Mouse (Mus musculus): Measurements from ENCODE around the gene Serpinb7. TPM values are rescaled to one million over a fixed set of nuclear protein-coding genes. Genes with fewer than 3 reads are reported as not detected.

Serpinb7 gene
- polyA plus RNA-seq (2015; fragmentation: Nextera tagmentation; extraction: Ambion mirVana), result 0.85 and 0.90 TPM in 2 replicates

DNA sequence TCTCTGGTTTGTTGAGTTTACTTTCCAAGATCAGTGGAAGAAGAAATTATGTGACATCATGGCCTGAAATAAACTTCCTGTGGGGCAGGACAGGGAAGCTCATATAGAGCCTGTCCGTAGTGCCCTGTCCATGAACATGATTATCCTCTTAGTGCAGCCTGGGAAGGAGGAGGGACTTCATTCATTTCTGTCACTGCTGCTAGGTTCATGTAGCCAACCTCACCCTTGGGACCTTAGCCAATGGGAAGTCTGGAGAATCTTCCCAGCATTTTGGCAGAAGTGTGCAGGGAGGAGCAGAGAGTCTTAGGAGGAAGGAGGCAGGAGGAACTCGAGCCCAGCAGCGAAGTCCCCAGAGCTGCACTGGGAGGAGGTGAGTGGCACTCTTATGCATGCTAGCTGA lies at the start of gene Serpinb7:
Serpinb7 (plus strand) TSS at position 301 of the 400 bp plus-strand sequence.
- no peak for DNase-seq (ENCODE audit: low spot score)

DNA sequence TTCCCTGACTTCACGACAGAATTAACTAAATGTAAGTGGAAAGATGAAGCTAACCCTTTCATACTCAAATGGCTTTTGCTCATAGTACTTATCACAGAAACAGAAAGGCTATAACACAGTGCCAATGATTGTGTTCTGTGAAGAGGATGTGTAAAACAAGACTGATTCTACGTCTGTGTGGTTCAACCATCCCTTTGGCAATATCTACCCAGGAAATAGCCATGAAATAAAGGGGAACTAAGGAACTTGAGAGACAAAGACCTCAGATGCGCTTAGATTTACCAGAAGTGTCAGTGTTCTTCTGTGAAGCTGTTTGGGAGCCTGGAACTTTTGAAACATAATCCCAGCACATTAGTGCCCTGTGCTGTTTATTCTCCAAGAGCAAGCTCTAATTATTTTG lies 49.1 kb upstream of the Serpinb7 start:
- DNase-seq (ENCODE audit: low spot score), result no peak

DNA sequence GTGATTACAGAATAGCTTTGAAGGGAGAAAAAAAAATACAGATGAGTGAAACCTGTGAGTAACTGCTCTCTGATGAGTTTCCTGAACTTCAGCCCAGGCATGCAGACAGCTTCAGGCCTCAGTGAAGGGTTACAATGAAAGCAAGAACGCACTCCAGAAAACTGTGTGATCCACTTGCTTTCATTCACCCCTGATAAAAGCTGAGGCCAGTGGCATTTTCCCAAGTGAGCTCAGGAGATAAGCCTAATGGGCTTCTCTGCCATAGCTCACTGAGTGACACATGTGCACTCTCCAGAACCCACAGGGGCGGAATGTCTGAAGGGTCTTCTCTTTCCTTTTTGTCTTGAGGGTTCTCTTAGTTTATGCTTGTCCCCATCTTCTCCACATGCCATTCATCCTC lies 48.3 kb upstream of the Serpinb7 start:
- DNase-seq (ENCODE audit: low spot score), result no peak

DNA sequence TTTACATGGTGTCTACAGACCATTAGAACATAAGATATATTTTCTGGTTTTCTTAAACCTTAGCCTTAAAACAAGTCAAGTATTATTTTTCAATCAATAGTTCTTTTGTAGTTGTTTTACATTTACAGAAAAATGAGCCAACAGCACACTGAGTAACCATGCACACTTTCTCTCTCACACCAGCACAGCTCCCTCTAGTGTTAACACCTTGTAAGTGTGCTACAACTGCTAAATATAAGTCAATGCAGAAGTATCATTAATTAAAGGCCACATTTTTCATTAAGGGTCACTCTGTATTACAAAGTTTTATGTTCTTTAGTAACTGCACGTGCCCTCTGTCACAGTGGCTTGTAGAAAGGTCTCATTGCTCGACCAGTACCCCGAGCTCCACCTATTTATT lies 46.4 kb upstream of the Serpinb7 start:
- DNase-seq (ENCODE audit: low spot score), result no peak

DNA sequence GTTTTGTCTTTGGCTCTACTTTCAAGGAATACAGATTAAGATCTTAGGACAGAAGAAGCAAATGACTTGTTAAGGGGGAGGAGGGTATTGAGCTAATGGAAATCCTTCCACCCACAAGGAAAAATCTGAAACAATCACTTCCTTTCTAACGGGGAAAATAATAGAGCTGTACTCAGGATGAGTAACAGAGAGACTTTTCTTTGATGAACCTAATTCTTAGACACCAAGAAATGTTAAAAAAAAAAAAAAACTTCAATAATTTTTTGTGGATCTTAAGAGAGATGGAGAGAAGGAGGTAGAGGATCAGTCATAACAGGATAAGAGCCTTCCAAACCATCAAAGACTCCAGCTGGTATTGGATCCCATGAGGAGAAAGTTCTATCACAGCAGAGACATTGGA lies 38.6 kb upstream of the Serpinb7 start, which contains the start of gene Serpinb11:
Serpinb11 (plus strand) TSS at position 301 of the 400 bp plus-strand sequence.
- no peak for DNase-seq (ENCODE audit: low spot score)

DNA sequence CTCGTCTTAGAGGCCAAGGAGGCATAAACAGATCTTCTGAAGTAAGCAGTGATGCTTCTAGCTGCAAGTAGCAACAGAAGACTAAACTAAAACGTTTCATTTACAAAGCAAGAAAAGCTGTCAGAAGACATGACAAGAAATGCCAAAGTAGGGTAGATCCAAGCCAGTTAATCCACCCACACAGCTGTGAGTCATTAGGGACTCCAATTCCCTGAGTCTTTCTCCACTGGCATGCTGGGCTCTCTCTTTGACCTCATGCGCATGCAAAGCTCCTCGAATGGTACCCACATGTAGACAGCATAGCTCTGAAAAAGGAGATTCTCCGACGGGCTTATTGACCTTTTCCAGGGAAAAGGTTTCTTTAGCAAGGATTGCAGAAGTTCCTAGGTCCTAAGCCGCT lies 33.5 kb upstream of the Serpinb7 start:
- DNase-seq (ENCODE audit: low spot score), result no peak

DNA sequence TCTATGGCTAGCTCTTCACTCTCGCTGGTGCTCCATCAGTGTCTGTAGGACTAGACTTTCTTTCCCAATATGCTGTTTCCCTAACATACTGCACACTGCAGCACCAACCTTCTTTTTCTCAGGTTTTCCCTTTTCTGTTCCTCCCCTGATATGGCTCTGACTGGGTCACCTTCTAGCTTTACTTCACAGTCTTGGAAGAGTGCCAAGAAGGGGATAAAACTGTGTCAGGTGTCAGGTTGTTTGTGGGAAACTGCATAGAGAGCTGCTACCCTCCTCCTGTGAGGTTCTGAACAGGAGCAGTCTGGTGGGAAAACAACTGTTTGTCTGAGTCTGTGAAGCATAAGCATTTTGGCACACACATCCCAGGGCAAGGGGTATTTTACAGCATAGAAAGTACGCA lies 30.5 kb upstream of the Serpinb7 start:
- DNase-seq (ENCODE audit: low spot score), result no peak

DNA sequence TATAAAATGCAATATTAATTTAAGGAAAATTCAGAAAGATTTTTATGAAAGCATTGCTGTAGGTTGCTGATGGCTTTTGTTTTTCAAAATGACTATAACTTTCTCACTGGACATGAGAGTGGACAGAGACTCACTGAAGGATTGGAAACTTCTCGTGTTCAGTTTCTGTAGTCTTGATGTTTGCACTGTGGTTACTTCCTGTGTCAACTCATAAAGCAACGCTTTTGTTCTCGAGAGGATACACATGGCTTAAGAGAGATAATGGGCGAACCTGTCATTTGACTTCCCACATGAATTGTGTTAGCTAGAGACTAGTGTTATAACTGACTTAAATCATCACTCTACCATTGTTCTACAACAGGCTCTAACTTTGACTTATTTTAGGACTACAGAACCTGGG lies 22.5 kb upstream of the Serpinb7 start:
- DNase-seq (ENCODE audit: low spot score), result no peak

DNA sequence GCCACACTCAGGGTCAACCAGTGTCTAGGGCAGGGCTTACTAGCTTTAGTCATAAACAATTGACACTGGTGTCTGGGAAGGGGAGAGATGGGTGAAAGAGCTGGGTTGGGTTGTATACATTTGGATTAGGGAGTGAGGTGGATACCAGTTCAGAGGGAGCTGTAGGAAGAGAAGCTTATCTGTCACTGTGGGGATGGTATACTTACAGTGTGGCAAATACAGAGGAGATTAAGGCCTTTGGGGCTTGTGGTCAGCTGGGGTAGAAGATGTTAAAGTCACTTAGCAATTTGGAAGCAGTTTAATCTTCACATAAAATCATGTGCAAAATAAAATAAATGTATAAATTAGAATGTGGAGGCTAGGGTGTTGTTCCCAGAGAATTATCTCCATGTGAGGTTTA lies 21.1 kb upstream of the Serpinb7 start:
- DNase-seq (ENCODE audit: low spot score), result no peak

DNA sequence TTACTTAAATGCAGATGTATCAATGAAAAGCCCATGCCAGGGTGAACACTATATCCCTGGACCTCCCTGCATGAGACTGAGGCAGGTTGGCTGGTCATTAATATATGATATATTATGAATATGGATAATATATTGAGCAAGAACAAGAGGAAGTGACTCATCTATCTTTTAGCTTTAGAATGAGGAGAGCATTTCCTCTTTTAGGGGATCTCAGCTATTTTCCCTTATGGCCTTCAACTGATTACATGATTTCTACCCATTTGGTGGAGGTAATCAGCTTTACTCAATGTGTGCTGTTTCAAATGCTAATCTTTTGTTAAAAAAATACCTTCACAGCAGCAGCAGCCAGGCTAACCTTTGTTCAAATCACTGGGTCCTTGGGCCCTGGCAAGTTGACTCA lies 18.0 kb upstream of the Serpinb7 start:
- no peak for DNase-seq (ENCODE audit: low spot score)

DNA sequence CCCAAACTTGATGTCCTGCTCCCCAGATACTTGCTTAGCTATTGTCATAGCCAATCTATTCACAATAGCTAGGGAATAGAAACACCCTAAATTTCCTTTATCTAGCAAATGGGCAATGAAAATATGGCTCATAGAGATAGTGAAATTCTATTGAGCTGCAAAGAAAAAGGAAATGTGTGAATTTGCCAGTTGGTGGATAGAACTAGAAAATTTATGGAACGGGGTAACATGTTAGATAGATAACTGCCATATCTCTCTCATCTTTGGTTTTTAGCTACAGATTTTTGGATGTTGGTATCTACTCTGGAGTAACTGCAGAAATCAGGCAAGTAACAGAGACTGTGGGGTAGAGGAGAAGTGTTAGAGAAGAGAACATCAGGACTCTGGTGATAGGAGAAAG lies 17.1 kb upstream of the Serpinb7 start:
- DNase-seq (ENCODE audit: low spot score), result no peak

DNA sequence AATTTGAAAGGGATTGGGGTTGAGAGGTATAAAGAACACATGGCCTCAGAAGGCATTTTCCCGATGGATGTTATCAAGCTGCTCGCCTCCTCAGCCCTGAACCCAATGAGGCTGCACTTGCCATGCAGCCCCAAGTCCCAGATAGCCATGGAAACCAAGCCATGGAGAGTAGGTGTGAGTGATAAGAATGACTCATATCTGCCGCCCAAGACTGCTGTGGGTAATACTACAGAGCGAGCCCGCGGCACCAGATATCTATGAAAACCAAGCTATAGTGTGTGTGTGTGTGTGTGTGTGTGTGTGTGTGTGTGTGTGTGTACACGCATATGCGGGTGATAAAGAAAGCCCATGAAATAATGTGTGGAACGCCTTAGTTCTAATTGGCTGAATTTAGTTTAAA lies 14.9 kb upstream of the Serpinb7 start:
- no peak for DNase-seq (ENCODE audit: low spot score)

DNA sequence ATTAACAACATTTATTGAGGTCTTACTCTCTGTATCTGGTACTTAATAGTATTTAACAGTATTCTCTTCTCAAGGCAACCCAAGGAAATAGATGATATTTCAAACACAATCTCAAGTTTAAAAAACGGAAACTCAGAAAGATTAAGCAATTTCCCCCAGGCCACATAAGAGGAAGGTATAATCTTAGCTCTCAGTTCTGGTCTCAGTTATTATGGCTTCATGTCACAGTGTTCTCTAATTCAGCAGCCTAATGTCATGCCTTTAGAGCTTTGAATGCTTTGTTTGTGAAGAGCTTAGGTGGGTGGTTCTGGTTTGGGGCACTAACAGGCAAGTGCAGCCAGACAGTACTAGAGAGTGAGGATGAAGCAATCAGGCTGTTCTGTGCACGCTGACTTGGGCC lies 9.7 kb upstream of the Serpinb7 start:
- DNase-seq (ENCODE audit: low spot score), result no peak

DNA sequence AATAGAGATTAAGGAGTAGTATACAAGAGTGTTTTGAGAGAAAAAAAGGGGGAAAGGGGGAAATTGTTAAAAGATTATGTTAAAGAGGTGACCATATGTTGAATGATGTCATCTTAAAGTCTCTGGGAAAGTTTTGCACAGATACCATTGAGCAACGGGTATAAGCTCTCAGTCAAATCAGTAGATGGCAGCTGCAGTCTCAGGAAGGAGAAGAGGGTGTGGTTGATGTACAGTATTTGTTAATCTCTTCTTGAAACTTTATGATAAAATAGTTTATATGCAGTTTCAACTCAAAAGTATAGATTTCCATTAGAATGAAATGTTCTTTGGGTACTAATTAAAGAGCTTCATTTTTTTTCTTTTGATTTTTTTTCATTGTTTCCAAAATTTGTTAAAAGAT lies 2.0 kb upstream of the Serpinb7 start:
- DNase-seq (ENCODE audit: low spot score), result no peak

DNA sequence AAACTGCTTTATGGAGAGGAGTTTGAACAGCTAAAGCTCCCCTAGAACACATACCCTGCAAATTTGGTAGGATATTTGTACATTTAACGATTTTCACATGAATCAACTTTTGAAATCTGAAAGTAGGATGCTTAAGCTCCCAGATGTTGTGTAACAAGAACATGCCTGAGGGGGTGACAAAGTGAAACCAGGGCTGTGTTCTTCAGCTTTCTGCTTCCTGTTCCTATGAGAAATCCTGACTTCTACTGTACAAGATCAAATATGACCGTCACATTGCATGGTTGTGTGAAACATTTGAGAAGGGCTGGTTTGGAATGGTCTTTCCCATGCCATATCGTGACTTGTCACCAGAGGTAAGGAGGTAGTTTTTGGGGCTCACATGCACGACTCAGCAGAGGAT lies 2.6 kb downstream of the Serpinb7 start:
- no peak for DNase-seq (ENCODE audit: low spot score)

DNA sequence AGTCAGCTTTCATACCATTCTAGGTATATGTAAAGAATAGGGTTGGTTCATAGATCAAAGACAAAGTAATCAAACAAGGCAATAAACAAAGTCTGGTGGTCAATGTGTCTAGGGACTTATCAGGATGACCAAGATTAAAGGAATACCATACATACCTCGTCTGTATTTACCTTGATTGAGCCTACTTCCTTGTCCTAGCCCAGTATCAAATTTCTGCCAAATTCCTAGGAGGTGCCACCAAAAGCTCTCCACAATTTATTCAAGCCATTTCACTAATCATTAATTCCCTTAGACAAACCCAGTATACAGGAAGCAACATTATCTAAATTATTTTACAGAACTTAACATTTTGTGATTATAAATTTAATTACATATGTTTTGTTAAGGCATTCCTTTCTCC lies 15.2 kb downstream of the Serpinb7 start:
- no peak for DNase-seq (ENCODE audit: low spot score)

DNA sequence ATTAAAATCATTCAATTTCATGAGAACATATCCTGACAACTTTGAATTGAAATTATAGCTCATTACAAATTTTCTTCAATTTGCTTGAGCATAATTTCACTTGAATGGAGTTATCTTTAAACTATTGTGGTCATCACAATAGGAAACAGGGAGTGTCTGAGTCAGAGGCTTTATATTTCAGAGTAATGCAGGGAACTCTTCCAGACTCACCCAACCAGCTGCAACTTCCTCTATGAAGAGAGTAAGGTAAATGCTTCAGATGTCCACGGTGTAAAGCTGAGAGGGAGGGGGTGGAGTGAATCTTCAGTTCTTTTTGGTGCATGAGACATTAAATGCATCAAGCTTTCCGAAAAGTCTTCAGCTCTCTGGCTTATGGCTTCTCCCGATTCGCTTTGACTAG lies 23.0 kb downstream of the Serpinb7 start:
- DNase-seq (ENCODE audit: low spot score), result no peak

DNA sequence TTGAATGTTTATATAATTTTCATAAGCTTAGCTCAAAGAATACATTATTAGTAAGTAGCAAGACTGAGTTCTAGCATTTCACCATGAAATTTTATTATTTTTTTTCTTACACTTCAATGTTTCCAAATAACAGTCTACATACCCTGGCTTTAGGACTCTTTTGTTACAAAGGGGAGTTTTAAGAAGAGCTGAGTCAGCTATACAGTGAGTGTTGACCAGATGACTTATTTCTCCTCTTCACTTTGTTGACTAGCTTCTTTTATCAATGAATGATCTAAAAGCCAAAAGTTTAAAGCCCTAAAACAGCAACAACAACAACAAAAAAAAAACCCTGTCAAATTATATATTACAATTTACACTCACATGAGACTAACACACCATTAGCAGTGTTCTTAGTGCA lies 31.8 kb downstream of the Serpinb7 start:
- no peak for DNase-seq (ENCODE audit: low spot score)

DNA sequence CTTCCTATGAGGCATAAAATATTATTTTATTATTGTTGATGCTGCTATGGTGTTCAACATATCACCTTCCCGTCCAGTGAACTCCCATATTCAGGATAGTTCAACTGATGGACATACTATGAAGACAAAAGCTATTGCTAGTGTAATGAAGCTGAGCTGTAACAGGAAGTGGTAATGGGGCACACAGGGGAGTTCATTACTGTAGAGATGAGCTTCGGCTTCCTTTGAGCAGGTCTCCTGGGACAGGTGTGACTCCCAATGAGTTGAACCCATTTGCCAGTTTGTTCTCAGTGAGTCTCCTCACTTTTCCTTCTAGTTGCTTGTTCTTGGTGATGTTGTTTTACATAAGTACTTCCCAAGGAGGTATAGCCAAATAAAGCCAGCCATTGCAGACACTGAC lies 36.1 kb downstream of the Serpinb7 start:
- no peak for DNase-seq (ENCODE audit: low spot score)

DNA sequence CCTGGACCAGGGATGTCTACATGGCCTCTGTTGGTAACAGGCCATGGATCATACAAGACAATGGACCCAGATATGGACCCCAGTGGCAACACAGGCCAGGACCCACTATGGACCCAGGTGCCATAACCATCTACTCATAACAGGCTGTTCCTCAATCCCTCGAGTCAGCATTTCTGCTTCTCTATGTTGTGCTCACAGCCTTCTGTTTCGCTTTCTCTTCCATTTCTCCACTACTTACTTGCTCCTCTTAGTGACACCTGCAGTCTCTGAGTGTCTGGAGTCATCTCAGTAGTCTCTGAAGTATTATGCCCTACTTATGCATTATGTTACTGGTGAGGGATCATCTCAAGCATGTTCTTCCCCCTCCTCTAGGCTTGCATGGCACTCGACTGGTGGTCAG lies 40.0 kb downstream of the Serpinb7 start:
- DNase-seq (ENCODE audit: low spot score), result no peak

DNA sequence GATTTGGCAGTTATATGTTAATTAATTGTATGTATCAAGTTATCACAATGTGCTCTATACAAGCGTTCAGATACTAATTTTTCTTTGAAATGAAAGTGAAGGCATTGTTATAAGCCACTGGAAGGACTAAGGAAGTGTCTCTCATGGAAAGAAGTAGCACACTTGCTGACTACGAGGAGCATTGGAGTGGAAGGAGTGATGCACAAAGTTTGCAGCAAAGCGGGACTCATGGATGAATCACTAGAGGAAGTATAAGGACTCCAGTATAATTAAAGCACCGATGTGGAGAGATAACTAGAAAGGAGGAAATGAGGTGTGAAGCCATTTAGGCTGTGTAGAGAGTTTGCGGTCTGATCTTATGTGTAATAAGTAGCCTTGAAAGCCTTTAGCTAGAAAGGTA lies 45.9 kb downstream of the Serpinb7 start:
- no peak for DNase-seq (ENCODE audit: low spot score)

DNA sequence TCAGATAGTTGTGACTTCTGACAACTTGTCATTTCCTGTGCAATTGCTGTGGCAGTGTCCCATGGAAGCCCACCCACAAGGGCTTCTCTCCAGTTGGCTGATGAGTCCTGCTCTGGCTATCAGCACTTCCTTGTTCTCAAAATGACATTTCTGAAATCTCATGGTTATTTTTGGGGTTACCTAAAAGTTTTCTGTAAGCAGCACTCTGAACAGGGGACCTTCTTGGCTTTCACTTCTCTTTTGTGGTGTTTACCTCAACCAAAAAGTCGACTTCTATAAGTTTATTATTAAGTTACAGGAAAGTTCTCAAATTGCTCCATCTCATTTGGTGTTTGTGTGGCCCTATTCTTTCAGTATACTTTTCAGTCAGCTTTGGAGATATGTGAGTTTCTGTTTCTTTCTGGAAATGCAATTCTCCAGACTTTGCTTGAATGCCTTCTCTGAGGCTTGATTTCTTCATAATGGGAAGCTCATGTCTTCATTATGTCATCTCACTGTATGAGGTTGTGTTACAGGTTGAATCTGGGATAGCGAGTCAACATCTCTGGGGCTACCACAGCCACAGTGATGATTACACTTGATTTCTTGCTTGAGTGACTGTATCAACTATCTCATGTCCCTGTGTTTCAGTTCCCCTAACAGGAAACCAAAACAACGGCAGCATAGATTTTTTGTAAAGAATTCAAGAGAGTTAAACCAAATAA lies 47.9 kb downstream of the Serpinb7 start:
- no peak for DNase-seq (ENCODE audit: low spot score)

DNA sequence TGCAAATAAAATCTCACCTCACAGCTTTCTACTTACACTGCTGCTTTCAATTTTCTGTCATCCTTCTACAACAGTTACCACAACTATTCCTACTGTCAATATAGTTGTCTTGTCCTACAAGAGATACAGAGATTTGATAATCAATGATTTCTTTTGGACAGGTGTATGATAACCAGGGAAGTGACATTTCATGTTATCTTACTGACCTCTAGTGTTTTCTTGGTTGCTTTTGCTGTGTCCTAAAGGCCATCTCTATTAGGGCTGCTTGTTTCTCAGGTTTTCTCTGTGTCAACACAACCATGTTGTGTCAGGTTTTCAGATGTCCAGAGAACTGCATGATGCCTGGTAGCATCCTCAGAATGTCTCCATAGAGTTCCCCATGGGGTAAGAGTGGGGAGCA lies 80.5 kb downstream of the Serpinb7 start:
- no peak for DNase-seq (ENCODE audit: low spot score)

DNA sequence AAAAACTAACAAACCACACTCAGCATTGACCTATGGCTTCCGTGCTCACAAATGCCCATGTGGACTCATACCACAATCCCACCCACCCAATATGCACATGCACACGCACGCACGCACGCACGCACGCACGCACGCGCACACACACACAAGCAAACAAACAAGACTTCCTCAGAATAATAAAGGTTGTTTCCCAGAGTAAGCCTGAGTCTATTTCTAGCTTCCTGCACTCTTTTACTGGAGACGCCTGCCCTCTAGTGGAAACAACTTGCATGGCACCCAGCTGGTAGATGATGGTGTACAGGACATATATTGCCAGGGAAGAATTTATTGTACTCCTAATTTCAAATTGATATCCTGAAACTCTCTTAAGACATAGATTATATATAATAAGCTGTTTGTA lies 82.0 kb downstream of the Serpinb7 start:
- peak; percentile 75 for DNase-seq (ENCODE audit: low spot score)
